Mouse (Mus musculus) left cerebral cortex, adult 2 months (tissue): ENCODE results near the gene Gm17374. TPM values are rescaled to one million over a fixed set of nuclear protein-coding genes. Genes with fewer than 3 reads are reported as not detected.
A peak's percentile ranks its signal among the peaks of the same experiment; 100 is the strongest.
"Not testable (repeated sequence)": the region's sequence is repeated elsewhere in the genome, so short reads cannot be mapped to it uniquely, and the experiment has no call there.

Experiments used
- DNase-seq, 2 experiments: peaks; one replicate each; pipeline ENCODE4 v3.0.0; 2021 to 2022; ENCODE audit warnings: low spot score in 2 of 2, mixed read lengths in 1 of 2; ENCODE audit errors: extremely low spot score in 1 of 2
- H3K27ac ChIP-seq: fragments of 200-600 bp; 2 replicates; pipeline ENCODE4 v1.8.1; 2022
- H3K4me3 ChIP-seq: fragments of 200-600 bp; 2 replicates; pipeline ENCODE4 v1.8.1; 2022
- CTCF ChIP-seq: fragments of 200-600 bp; IDR thresholded peaks from 2 replicates; pipeline ENCODE4 v1.8.1; 2022; ENCODE audit warnings: antibody characterized with exemption, mild to moderate bottlenecking, moderate library complexity
- intact Hi-C: fragments of 180-260 bp; cut with DNase I; formaldehyde crosslinking; loops from one replicate; pipeline ENCODE4 v1.15.1; 2025
- long read RNA-seq, 2 experiments: library from polyadenylated mRNA; stranded (forward); transcript quantifications; one replicate each; pipeline ENCODE4 v2.0.0; 2021; ENCODE audit warnings: borderline mapping rate in 2 of 2
- total RNA-seq, 2 experiments: library from RNA; stranded (reverse); gene quantifications; 2 replicates each; pipeline ENCODE4 v1.2.3; 2021

Gm17374 gene
- not detected for total RNA-seq
- long read RNA-seq, experiment 1, partial matches to known transcripts, result 0 of 3 reads
- long read RNA-seq, experiment 1, other reads (novel, unspliced or antisense), result 3 of 3 reads
- long read RNA-seq, experiment 2, partial matches to known transcripts, result 0 of 3 reads
- long read RNA-seq, experiment 2, other reads (novel, unspliced or antisense), result 3 of 3 reads

DNA sequence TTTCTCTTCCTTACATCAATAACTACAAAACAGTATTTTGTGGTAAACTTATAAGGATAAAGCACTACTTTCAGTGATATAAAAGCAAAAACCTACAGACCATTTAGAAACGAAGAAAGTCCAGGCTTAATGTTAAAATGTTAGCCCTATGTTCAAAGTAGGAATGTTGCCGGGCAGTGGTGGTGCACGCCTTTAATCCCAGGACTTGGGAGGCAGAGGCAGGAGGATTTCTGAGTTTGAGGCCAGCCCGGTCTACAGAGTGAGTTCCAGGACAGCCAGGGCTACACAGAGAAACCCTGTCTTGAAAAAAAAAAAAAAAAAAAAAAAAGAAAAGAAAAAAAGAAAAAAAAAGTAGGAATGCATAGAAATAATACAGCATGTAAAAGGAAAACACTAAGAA is at the start of gene Gm17374:
TSS of gene Gm17374 (plus strand) at position 301 of the 400 bp plus-strand sequence.
- intact Hi-C loops, result not testable (repeated sequence)

DNA sequence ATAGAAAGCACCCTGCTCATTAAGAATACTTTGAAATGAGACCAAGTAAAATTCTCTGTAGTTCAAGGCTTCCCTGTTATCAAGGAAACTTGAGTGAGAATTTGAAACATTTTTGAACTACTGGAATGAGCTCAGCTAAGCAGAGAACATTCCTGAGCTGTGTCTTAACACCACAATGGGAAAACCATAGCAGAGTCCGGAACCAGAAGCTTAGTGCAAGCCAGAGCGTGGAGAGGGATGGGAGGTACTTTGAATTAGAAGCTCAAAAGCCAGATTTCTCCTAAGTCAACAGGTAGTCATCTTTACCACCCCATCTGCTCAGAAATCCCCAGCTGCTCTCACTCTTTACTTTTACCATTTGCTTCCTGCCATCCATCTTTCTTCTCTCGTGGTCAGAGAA is 46.9 kb upstream of the Gm17374 start:
- Histone ChIP-seq H3K27ac (no peak overlapping the region), H3K4me3 (no peak overlapping the region)
- no peak for DNase-seq
- intact Hi-C loops, result no loop called here
- no peak for TF ChIP-seq CTCF

More for the DNA sequence above, at the start of gene Gm17374:
- H3K27ac ChIP-seq, H3K4me3 ChIP-seq, DNase-seq: not testable (repeated sequence)

DNA sequence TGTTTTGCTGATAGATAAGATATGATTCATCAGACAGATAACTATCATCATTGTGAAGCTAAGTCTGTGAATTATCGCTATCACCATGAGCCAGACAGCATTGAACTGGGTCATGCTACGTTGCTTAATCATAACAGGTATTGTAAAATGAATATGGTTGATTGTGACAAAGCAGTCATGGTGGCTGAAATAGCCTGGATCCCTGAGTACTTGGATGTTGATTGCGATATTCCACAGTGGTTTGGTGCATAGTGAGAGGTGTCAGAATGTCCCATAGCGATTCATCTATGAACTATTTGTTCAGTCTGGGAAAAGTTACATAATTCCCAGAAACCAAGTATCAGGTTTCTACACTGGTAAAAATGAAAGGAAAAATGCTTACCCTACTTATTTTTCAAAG is 44.2 kb upstream of the Gm17374 start:
- intact Hi-C loops, result no loop called here
- TF ChIP-seq CTCF, result no peak
- no peak overlapping the region for H3K27ac ChIP-seq
- no peak overlapping the region for H3K4me3 ChIP-seq
- DNase-seq, result no peak

DNA sequence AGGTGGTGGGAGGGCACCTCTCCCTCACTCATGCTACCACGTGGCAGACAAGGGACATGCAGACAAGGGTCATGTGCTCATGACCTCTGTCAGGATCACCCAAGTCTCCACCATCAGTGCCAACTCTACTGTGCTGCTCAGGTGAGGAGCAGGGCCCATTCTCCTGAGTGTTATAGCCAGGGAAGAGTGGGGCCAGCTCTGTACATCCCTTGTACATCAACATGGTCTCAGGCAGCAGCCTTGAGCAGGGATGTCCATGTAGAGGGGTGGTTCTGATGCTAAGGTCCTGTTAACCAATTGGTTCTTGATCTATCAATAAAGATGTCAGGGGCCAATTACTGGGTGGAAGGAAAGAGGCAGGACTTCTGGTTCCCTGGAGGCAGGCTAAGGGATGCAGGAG is 42.9 kb upstream of the Gm17374 start:
- intact Hi-C loops, result no loop called here
- TF ChIP-seq CTCF, result no peak
- H3K27ac ChIP-seq, result no peak overlapping the region
- H3K4me3 ChIP-seq, result no peak overlapping the region
- DNase-seq, result no peak

DNA sequence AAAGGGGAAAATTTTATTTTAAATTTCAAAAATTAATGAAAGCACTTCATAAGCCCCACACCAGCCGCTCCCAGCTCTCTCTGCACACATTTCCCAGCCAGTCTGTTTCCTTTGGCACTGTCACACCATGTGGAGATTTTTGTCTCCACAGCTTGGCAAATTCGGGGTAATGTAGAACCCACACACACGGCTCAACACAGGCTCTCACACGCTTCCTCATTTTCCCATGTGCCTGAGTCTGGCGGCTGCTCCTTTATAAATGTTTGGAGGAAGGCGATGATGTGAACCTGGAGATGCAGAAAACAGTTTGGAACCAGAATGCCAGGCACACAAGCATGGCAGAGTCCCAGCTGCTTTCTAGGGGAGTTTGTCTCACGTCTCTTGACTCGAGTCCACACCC is 38.0 kb upstream of the Gm17374 start:
- H3K27ac ChIP-seq, result no peak overlapping the region
- H3K4me3 ChIP-seq, result no peak overlapping the region
- no peak for DNase-seq
- TF ChIP-seq CTCF, result no peak; the same call in 1 of the 2 replicates
- intact Hi-C loops, result no loop called here

DNA sequence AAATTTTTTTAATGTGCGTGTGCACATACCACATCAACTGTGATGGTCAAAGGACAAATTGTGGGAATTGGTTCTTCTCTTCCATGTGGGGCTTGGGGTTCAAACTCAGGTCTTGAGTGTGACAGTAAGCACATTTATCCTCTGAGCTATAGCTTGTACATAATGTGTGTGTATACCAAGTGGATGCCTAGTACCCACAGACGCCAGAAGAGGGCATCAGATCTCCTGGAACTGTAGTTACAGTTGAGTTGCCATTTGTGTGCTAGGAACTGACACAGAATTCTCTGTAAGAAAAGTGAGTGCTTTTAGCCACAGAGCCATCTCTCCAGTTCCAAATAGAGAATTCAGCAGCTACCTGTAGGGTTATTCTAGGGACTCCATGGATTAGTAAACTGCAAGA is 26.3 kb upstream of the Gm17374 start:
- intact Hi-C loops, result no loop called here
- Histone ChIP-seq H3K27ac (no peak overlapping the region), H3K4me3 (no peak overlapping the region)
- DNase-seq, result no peak
- TF ChIP-seq CTCF, result no peak; the same call in 1 of the 2 replicates

DNA sequence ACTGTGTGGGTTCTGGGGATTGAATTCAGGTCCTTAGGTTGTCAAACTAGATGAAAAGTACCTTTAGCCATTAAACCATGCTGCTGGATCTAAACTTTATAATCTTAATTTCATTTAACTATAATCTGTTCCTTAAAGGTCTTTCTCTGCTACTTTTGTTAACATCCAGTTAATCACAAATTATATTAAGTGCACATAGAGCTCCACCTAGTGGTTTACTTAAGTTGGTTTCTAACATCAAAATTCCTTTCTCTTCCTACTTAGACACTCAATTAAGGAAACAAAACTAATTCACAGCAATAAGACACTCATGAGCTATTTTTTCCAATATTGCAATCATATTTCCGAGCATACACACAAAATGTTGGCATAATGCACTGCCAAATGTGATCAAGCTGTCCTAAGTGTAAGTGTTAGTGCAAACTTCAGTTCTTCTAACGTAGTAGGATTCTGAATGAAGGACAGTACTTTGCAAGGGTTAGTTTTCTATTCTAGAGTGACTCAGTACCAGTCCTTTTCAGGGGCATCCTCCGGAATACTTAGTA is 7.4 kb downstream of the Gm17374 start:
- Histone ChIP-seq H3K27ac (no peak overlapping the region), H3K4me3 (no peak overlapping the region)
- no peak for DNase-seq
- peak; percentile 75 for TF ChIP-seq CTCF
- intact Hi-C loops, result loop anchor here (5.0 kb wide), 2 partner anchors 567 to 737 kb away; no protein-coding TSS in a partner anchor

DNA sequence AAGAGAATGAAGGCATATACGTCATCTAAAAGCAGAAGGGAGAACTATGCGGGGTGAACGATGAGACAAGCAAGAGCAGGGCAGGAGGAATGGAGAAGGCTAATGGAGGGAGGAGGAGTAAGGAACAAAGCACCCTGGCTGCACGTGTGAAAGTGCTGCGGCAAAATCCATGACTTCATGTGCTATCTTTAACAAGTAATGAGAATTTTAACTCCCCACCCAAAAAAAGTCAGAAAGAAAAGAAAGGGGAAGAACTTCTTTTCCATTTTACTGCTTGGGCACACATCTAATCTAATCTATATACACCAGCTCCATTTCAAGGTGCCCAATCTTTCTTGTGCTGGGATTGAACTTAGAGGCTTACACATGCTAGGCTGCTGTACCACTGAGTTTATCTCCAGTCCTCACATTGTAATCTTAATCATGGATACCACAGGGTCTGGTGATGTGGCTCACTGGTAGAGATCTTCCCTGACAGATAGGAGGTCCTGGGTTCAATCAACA is 11.6 kb downstream of the Gm17374 start:
- intact Hi-C loops, result no loop called here
- TF ChIP-seq CTCF, result no peak
- no peak overlapping the region for H3K27ac ChIP-seq
- no peak for DNase-seq
- no peak overlapping the region for H3K4me3 ChIP-seq

DNA sequence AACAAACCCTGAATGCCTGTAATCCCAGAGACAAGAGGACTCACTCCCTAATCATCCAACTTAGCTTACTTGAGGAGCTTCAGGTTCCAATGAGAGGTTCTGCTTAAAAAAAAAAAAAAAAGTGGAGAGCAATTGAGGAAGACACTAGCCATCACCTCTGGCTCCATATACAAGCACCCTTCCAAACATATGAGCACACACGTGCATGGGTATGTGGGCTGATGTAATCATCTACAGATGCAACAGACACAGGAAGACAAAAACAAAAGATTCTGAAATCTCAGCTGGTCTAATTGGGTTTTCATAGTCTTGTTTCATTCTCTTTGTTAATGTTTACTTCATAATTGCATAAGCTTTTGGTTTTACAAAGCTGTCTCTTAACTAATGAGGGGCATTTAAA is 17.2 kb downstream of the Gm17374 start:
- TF ChIP-seq CTCF, result no peak
- no peak overlapping the region for H3K27ac ChIP-seq
- no peak overlapping the region for H3K4me3 ChIP-seq
- DNase-seq, result no peak
- intact Hi-C loops, result no loop called here

DNA sequence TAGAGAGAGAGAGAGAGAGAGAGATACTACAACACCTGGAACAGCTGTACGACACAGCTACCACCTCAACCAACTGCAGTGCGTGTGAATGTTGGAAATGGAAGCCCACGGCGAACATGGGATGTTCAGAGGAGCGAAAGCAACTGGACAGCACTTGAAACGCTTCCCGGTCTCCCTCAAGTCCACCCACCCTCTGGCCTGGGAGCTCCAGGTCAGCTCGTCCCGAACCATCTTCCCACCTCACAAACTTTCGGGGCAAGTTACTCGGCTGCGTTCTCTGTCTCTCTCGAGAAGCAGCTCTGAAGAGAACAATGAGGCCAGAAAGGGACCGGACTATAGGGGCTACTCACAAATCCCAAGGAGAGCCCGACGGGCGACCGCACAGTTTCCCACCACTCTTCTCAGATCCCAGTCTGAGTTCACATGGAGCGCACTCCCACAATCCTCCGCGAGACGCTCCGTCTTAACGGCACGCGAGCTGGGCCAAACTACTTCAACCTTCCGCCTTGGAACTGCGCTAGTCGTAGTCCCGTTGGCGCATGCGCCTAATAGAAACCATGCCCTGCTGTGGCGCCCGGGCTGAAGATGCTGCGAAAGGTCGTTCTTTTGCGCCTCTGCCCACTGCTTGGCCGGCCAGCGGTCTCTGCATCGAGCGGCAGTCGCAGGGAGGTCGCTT is 18.4 kb downstream of the Gm17374 start, which contains the start of the genes Esf1 and Ndufaf5:
TSS of gene Esf1 (minus strand) at position 438 of the 676 bp plus-strand sequence.
TSS of gene Ndufaf5 (plus strand) at position 523 of the 676 bp plus-strand sequence.
- Histone ChIP-seq H3K4me3 (peak within 1 kb of the TSS; percentile 94), H3K27ac (peak within 1 kb of the TSS; percentile 86)
- intact Hi-C loops, result loop anchor here (5.0 kb wide), 2 partner anchors 103 to 257 kb away; partner anchors contain the start of gene Tasp1
- TF ChIP-seq CTCF, result no peak
- peak; percentile 98 to 99 for DNase-seq

DNA sequence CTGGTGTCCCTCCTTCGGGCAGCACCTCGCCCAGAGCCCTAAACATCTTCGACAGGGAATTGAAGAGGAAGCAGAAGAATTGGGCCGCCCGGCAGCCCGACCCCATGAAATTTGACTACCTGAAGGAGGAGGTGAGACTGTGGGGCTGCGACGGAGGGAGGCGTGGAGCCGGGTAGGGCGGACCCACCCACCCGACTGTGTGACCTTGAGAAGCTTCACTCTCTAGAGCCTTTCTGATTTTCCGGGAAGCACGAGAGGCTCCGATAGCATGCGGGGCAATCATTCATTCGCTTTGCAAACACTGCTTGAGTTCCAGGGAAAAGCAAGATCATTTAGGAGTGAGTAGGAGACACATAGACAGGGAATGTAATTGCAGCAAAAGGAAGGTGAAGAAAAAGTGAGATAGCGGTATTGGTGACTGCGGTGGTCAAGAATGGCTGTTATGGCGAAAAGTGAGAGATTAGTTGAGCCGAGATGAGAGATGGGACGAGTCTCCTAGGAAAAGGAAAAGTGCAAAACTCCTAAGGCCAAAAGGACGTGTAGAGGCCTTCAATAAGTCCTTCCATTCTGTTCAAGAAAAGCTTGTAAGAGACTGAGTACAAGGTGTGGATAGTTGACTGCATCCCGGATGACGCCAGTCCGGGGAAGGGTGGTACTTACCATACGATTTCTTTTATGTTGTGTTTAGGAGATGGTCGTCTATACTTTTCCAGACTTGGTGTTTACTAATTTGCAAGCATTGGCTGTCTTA is 19.1 kb downstream of the Gm17374 start:
- intact Hi-C loops, result loop anchor here (5.0 kb wide), 2 partner anchors 104 to 256 kb away; partner anchors contain the start of gene Tasp1
- no peak for DNase-seq
- H3K4me3 ChIP-seq, result peak overlapping the region; percentile 94
- TF ChIP-seq CTCF, result no peak
- peak overlapping the region; percentile 86 for H3K27ac ChIP-seq
